Comparison of ENCODE assay signal across 8 mouse cellular contexts in genomic region chr7:46639692-46640031, GRCm38 (mm10). TPM values are rescaled to one million over a fixed set of nuclear protein-coding genes. Genes with fewer than 3 reads are reported as not detected.
A peak's percentile ranks its signal among the peaks of the same experiment; 100 is the strongest.
DNase-seq lines count a peak whose midpoint lies in the region; ATAC-seq lines count a peak whose summit lies in the region.

Sergef (minus strand) TSS chr7:46639807.

- under 1% methylated on average over 30 of the region's 30 CpGs for WGBS in intestine, embryonic 16.5 days
- under 1% methylated on average over 30 of the region's 30 CpGs for WGBS in limb, embryonic 10.5 days
- WGBS in midbrain, embryonic 13.5 days: under 1% methylated on average over 30 of the region's 30 CpGs

- peaks cover 4% of the 10 kb centered on the region; the same call in 1 of the 2 replicates for H3K27me3 ChIP-seq in intestine, embryonic 16.5 days (replicated peaks; ENCODE audit: control insufficient read depth, insufficient read depth, low read length)
- H3K27me3 ChIP-seq in limb, embryonic 10.5 days (ENCODE audit: low read depth, poor library complexity, severe bottlenecking): peaks cover 11% of the 10 kb centered on the region
- H3K27me3 ChIP-seq in midbrain, embryonic 13.5 days: peaks cover 17% of the 10 kb centered on the region

- DNase-seq in thymus, postnatal 0 days (ENCODE audit: low spot score): peak; percentile 84
- DNase-seq in thymus, adult 18-20 months: no peak
- DNase-seq in embryo, embryonic 9.5 days (ENCODE audit: extremely low spot score): peak; percentile 93
- DNase-seq in gastrocnemius, postnatal 4 days (ENCODE audit: low spot score in 2 of 2): peak; percentile 75 to 85
- DNase-seq in limb, embryonic 10.5 days (ENCODE audit: low spot score): peak; percentile 89
- DNase-seq in spleen, adult 12 weeks (ENCODE audit: low spot score): peak; percentile 75

- peak within 1 kb of the TSS; percentile 84 for H3K9ac ChIP-seq in intestine, embryonic 16.5 days (ENCODE audit: low read depth, low read length)
- H3K9ac ChIP-seq in midbrain, embryonic 13.5 days (replicated peaks): peak within 1 kb of the TSS; percentile 80

- H3K4me3 ChIP-seq in intestine, embryonic 16.5 days (ENCODE audit: low read length): peak within 1 kb of the TSS; percentile 83
- H3K4me3 ChIP-seq in limb, embryonic 10.5 days: peak within 1 kb of the TSS; percentile 61
- H3K4me3 ChIP-seq in midbrain, embryonic 13.5 days (replicated peaks): peak within 1 kb of the TSS; percentile 70

- no peaks in the 10 kb centered on the region for H3K9me3 ChIP-seq in intestine, embryonic 16.5 days (ENCODE audit: control insufficient read depth, low read length)
- H3K9me3 ChIP-seq in limb, embryonic 10.5 days (replicated peaks): no peaks in the 10 kb centered on the region
- no peaks in the 10 kb centered on the region for H3K9me3 ChIP-seq in midbrain, embryonic 13.5 days

- H3K27ac ChIP-seq in intestine, embryonic 16.5 days (ENCODE audit: low read length): peak within 1 kb of the TSS; percentile 27; the same call in 1 of the 2 replicates
- peak within 1 kb of the TSS; percentile 77 for H3K27ac ChIP-seq in limb, embryonic 10.5 days
- H3K27ac ChIP-seq in midbrain, embryonic 13.5 days: peak within 1 kb of the TSS; percentile 80

- H3K4me2 ChIP-seq in intestine, embryonic 16.5 days (ENCODE audit: low read depth, low read length): peak within 1 kb of the TSS; percentile 96
- H3K4me2 ChIP-seq in midbrain, embryonic 13.5 days (replicated peaks): peak within 1 kb of the TSS; percentile 88

- peak; percentile 98 for ATAC-seq in intestine, embryonic 16.5 days
- peak; percentile 97 for ATAC-seq in midbrain, embryonic 13.5 days

- H3K36me3 ChIP-seq in intestine, embryonic 16.5 days (ENCODE audit: control insufficient read depth, insufficient read depth, low read length): no peaks in the 10 kb centered on the region
- no peaks in the 10 kb centered on the region for H3K36me3 ChIP-seq in limb, embryonic 10.5 days
- peaks cover 3% of the 10 kb centered on the region; the same call in 1 of the 2 replicates for H3K36me3 ChIP-seq in midbrain, embryonic 13.5 days

- H3K4me1 ChIP-seq in intestine, embryonic 16.5 days (ENCODE audit: control insufficient read depth, insufficient read depth, low read length): peaks cover 12% of the 10 kb centered on the region
- H3K4me1 ChIP-seq in limb, embryonic 10.5 days: peaks cover 20% of the 10 kb centered on the region
- peaks cover 27% of the 10 kb centered on the region for H3K4me1 ChIP-seq in midbrain, embryonic 13.5 days (replicated peaks)

RNA-seq across cellular contexts. Expression of gene Sergef, which starts in this region (rescaled TPM):
- 11.0 and 11.1 TPM in 2 replicates for polyA plus RNA-seq in thymus, postnatal 0 days (2015; fragmentation: Nextera tagmentation; extraction: Ambion mirVana)
- 10 to 100 TPM in 1 of 2 experiments, 1 to 10 TPM in 1; 8.7 to 10.6 TPM for total RNA-seq in gastrocnemius, postnatal 4 days (2021)
- 14.6 and 14.7 TPM in 2 replicates for polyA plus RNA-seq in intestine, embryonic 16.5 days (2015; fragmentation: Nextera tagmentation; extraction: Ambion mirVana)
- 12.1 and 12.7 TPM in 2 replicates for polyA plus RNA-seq in limb, embryonic 10.5 days (2016; fragmentation: Nextera tagmentation; extraction: Ambion mirVana)
- 28.9 and 30.0 TPM in 2 replicates for polyA plus RNA-seq in midbrain, embryonic 13.5 days (2015; fragmentation: Nextera tagmentation; extraction: Ambion mirVana)

Comparison
In these comparisons a context has a peak if more than half of its experiments do, and no peak if none do; other contexts are left out.
1. DNase-seq: peak in thymus, postnatal 0 days (single experiment), embryo, embryonic 9.5 days (single experiment), gastrocnemius, postnatal 4 days (2 of 2), limb, embryonic 10.5 days (single experiment) and spleen, adult 12 weeks (single experiment); none in thymus, adult 18-20 months (0 of 2).
2. H3K27ac ChIP-seq: peak in every context shown above with its lines; median percentile 80 in midbrain, embryonic 13.5 days; 77 in limb, embryonic 10.5 days; 27 in intestine, embryonic 16.5 days.
3. Peak in every context shown above with its lines, with median percentiles within 50 percentile points of each other: H3K4me3 ChIP-seq.